Mouse (Mus musculus): Measurements from ENCODE around the gene Glp2r.

- TF ChIP-seq CEBPB (IDR thresholded peaks at IDR 0.05; ENCODE audit: insufficient read depth, poor library complexity, severe bottlenecking), result no peak
- TF ChIP-seq POLR2AphosphoS2 (IDR thresholded peaks at IDR 0.05; ENCODE audit: insufficient read length, low read depth), result no peak
- no peak for TF ChIP-seq USF1 (IDR thresholded peaks at IDR 0.05; ENCODE audit: low read depth)
- TF ChIP-seq POLR2A (IDR thresholded peaks at IDR 0.05; ENCODE audit: insufficient read length, low read depth), result no peak
Measured at GRCm38 (mm10) chr11:67668460-67669007, 102.4 kb downstream of the Glp2r start.
